Mouse (Mus musculus): ENCODE results near the gene Slc25a36. TPM values are rescaled to one million over a fixed set of nuclear protein-coding genes. Genes with fewer than 3 reads are reported as not detected.

Slc25a36 gene
- polyA plus RNA-seq, 1 experiment from 2014 or later: 78.0 TPM

- DNase-seq (ENCODE audit: low spot score): peak; percentile 63
- 39% methylated on average over 8 of the region's 8 CpGs for WGBS
Observed at GRCm38 (mm10) chr9:97051176-97051575, 59.8 kb downstream of the Slc25a36 start.

GRCm38 (mm10) chr9:97046240-97046639, 64.7 kb downstream of the Slc25a36 start:
- Histone ChIP-seq H3K27ac (ENCODE audit: low read depth, low read length) (no peak overlapping the region), H3K4me3 (ENCODE audit: low read depth, low read length) (no peak overlapping the region), H3K4me2 (ENCODE audit: low read depth, low read length, severe bottlenecking) (no peak overlapping the region), H3K9me3 (ENCODE audit: control insufficient read depth, low read length) (no peaks in the 10 kb centered on the region), H3K4me1 (replicated peaks; ENCODE audit: control insufficient read depth, insufficient read depth, low read length) (no peaks in the 10 kb centered on the region), H3K9ac (ENCODE audit: low read length) (no peak overlapping the region), H3K36me3 (ENCODE audit: control insufficient read depth, insufficient read depth, low read length) (no peaks in the 10 kb centered on the region), H3K27me3 (ENCODE audit: control insufficient read depth, insufficient read depth, low read length) (no peaks in the 10 kb centered on the region)
- ATAC-seq (replicated peaks; ENCODE audit: low FRiP score): no peak
- DNase-seq (ENCODE audit: low spot score): no peak
- 90% methylated on average over 4 of the region's 4 CpGs for WGBS

More at GRCm38 (mm10) chr9:97051176-97051575, 59.8 kb downstream of the Slc25a36 start:
- Histone ChIP-seq H3K4me2 (ENCODE audit: low read depth, low read length, severe bottlenecking) (no peak overlapping the region), H3K4me1 (replicated peaks; ENCODE audit: control insufficient read depth, insufficient read depth, low read length) (peaks cover 4% of the 10 kb centered on the region), H3K4me3 (ENCODE audit: low read depth, low read length) (no peak overlapping the region), H3K9me3 (ENCODE audit: control insufficient read depth, low read length) (no peaks in the 10 kb centered on the region), H3K27me3 (ENCODE audit: control insufficient read depth, insufficient read depth, low read length) (no peaks in the 10 kb centered on the region), H3K27ac (ENCODE audit: low read depth, low read length) (peak overlapping the region; percentile 58), H3K9ac (ENCODE audit: low read length) (peak overlapping the region; percentile 24; the same call in 1 of the 2 replicates), H3K36me3 (ENCODE audit: control insufficient read depth, insufficient read depth, low read length) (no peaks in the 10 kb centered on the region)
- ATAC-seq (replicated peaks; ENCODE audit: low FRiP score): peak; percentile 88

- WGBS: 74% methylated on average over 8 of the region's 8 CpGs
Observed at GRCm38 (mm10) chr9:97041633-97042032, 69.3 kb downstream of the Slc25a36 start.

DNA sequence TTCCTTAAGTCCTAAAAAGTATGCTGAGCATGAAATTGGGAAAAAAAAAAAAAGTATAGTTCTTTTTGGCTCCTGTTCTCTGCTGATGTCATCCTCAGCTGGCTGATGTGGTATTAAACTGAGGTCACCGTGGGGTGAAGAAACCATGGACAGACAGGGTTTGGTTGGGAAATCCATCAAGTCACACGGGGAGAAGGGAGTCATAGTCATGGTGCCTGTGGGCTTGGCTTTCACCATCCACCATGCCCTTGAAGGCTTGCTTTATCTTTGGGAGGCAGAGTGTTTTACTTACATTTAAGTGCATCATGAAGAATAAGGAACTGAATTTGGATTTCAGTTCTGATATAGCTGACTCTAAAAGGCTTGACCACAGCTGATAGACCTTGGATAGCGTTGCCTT, 72.9 kb downstream of the Slc25a36 start:
- 94% methylated on average over 3 of the region's 3 CpGs for WGBS
- no peaks in the 10 kb centered on the region for H3K9me3 ChIP-seq (ENCODE audit: control insufficient read depth, low read length)
- H3K4me3 ChIP-seq (ENCODE audit: low read depth, low read length): no peak overlapping the region
- no peak for ATAC-seq (replicated peaks; ENCODE audit: low FRiP score)
- no peaks in the 10 kb centered on the region for H3K27me3 ChIP-seq (ENCODE audit: control insufficient read depth, insufficient read depth, low read length)
- no peaks in the 10 kb centered on the region for H3K36me3 ChIP-seq (ENCODE audit: control insufficient read depth, insufficient read depth, low read length)
- H3K4me1 ChIP-seq (replicated peaks; ENCODE audit: control insufficient read depth, insufficient read depth, low read length): 0 out of 2 replicates have a peak, but pooled peaks cover 2% of the 10 kb centered on the region
- no peak overlapping the region for H3K9ac ChIP-seq (ENCODE audit: low read length)
- DNase-seq (ENCODE audit: low spot score): no peak
- H3K4me2 ChIP-seq (ENCODE audit: low read depth, low read length, severe bottlenecking): no peak overlapping the region
- no peak overlapping the region for H3K27ac ChIP-seq (ENCODE audit: low read depth, low read length)

More at GRCm38 (mm10) chr9:97041633-97042032, 69.3 kb downstream of the Slc25a36 start:
- Histone ChIP-seq H3K9ac (ENCODE audit: low read length) (no peak overlapping the region), H3K4me1 (replicated peaks; ENCODE audit: control insufficient read depth, insufficient read depth, low read length) (0 out of 2 replicates have a peak, but pooled peaks cover 2% of the 10 kb centered on the region), H3K27ac (ENCODE audit: low read depth, low read length) (no peak overlapping the region), H3K4me2 (ENCODE audit: low read depth, low read length, severe bottlenecking) (no peak overlapping the region), H3K9me3 (ENCODE audit: control insufficient read depth, low read length) (no peaks in the 10 kb centered on the region), H3K36me3 (ENCODE audit: control insufficient read depth, insufficient read depth, low read length) (no peaks in the 10 kb centered on the region), H3K27me3 (ENCODE audit: control insufficient read depth, insufficient read depth, low read length) (no peaks in the 10 kb centered on the region), H3K4me3 (ENCODE audit: low read depth, low read length) (no peak overlapping the region)
- ATAC-seq (replicated peaks; ENCODE audit: low FRiP score): no peak
- DNase-seq (ENCODE audit: low spot score): no peak

DNA sequence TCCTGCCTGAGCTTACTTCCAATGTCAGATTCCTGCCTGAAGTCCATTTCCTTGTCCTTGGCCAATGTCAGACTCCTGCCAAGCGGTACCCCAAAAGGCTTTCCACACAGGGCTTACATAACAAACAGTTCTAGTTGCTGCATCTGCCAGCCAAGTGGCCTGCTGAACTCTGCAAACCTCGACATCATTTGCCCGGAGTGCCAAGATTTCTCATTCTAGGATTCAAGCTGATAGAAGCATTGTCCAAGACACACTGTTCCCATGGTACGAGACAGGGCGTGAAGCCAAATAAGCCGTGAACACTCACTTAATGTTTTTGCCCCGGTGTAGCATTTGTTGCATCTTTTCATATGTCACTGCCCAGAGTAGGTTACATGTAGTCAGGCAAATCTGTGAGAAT, 74.3 kb downstream of the Slc25a36 start:
- H3K4me3 ChIP-seq (ENCODE audit: low read depth, low read length): no peak overlapping the region

DNA sequence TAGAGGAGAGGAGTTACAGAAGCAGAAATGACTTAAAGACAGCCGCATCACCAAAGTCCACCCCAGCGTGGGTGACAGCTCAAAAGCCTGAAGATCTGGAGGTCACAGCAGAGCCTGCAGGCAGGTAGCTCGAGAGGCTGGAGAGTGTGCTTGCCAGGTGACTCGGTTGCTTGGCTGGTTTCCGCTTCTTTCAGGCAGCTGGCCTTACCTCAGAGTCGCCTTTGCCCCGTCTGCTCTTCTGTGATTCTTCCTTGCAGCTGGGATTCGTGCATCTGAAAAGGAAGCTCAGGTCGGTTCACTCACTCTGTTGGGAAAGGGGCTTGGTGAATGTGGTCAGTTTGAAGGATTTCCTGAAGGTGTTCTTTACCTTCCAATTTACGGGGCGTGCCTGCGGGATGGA, 83.6 kb downstream of the Slc25a36 start:
- no peaks in the 10 kb centered on the region for H3K4me1 ChIP-seq (replicated peaks; ENCODE audit: control insufficient read depth, insufficient read depth, low read length)
- DNase-seq (ENCODE audit: low spot score) (no peak), ATAC-seq (replicated peaks; ENCODE audit: low FRiP score) (no peak)
- H3K27ac ChIP-seq (ENCODE audit: low read depth, low read length): no peak overlapping the region
- H3K36me3 ChIP-seq (ENCODE audit: control insufficient read depth, insufficient read depth, low read length): no peaks in the 10 kb centered on the region
- no peak overlapping the region for H3K9ac ChIP-seq (ENCODE audit: low read length)
- no peaks in the 10 kb centered on the region for H3K27me3 ChIP-seq (ENCODE audit: control insufficient read depth, insufficient read depth, low read length)
- H3K9me3 ChIP-seq (ENCODE audit: control insufficient read depth, low read length): no peaks in the 10 kb centered on the region
- H3K4me2 ChIP-seq (ENCODE audit: low read depth, low read length, severe bottlenecking): no peak overlapping the region
- no peak overlapping the region for H3K4me3 ChIP-seq (ENCODE audit: low read depth, low read length)
- WGBS: 76% methylated on average over 12 of the region's 12 CpGs

More for the DNA sequence above, 74.3 kb downstream of the Slc25a36 start:
- H3K27me3 ChIP-seq (ENCODE audit: control insufficient read depth, insufficient read depth, low read length): no peaks in the 10 kb centered on the region
- 0 out of 2 replicates have a peak, but pooled peaks cover 2% of the 10 kb centered on the region for H3K4me1 ChIP-seq (replicated peaks; ENCODE audit: control insufficient read depth, insufficient read depth, low read length)
- no peak overlapping the region for H3K27ac ChIP-seq (ENCODE audit: low read depth, low read length)
- DNase-seq (ENCODE audit: low spot score) (no peak), ATAC-seq (replicated peaks; ENCODE audit: low FRiP score) (no peak)
- H3K9me3 ChIP-seq (ENCODE audit: control insufficient read depth, low read length): no peaks in the 10 kb centered on the region
- H3K9ac ChIP-seq (ENCODE audit: low read length): no peak overlapping the region
- 91% methylated on average over 7 of the region's 7 CpGs for WGBS
- H3K36me3 ChIP-seq (ENCODE audit: control insufficient read depth, insufficient read depth, low read length): no peaks in the 10 kb centered on the region
- no peak overlapping the region for H3K4me2 ChIP-seq (ENCODE audit: low read depth, low read length, severe bottlenecking)

- Histone ChIP-seq H3K9me3 (ENCODE audit: control insufficient read depth, low read length) (no peaks in the 10 kb centered on the region), H3K4me1 (replicated peaks; ENCODE audit: control insufficient read depth, insufficient read depth, low read length) (no peaks in the 10 kb centered on the region), H3K27ac (ENCODE audit: low read depth, low read length) (no peak overlapping the region), H3K36me3 (ENCODE audit: control insufficient read depth, insufficient read depth, low read length) (no peaks in the 10 kb centered on the region), H3K4me2 (ENCODE audit: low read depth, low read length, severe bottlenecking) (no peak overlapping the region), H3K27me3 (ENCODE audit: control insufficient read depth, insufficient read depth, low read length) (no peaks in the 10 kb centered on the region), H3K4me3 (ENCODE audit: low read depth, low read length) (no peak overlapping the region), H3K9ac (ENCODE audit: low read length) (no peak overlapping the region)
- no peak for DNase-seq (ENCODE audit: low spot score)
- WGBS: 88% methylated on average over 4 of the region's 4 CpGs
- no peak for ATAC-seq (replicated peaks; ENCODE audit: low FRiP score)
Observed at GRCm38 (mm10) chr9:97026006-97026405, 85.0 kb downstream of the Slc25a36 start.

Other genes with a start within 250 kb of the Slc25a36 start
- gene Pxylp1, start 218.5 kb downstream of the Slc25a36 start, polyA plus RNA-seq (2014; fragmentation: Nextera tagmentation; extraction: Ambion mirVana): 34.0 and 39.0 TPM in 2 replicates
- gene Spsb4, start 92.3 kb downstream of the Slc25a36 start, polyA plus RNA-seq (2014; fragmentation: Nextera tagmentation; extraction: Ambion mirVana): 81.8 and 84.6 TPM in 2 replicates

Measured in forebrain, embryonic 11.5 days (tissue).